Mouse (Mus musculus) heart, postnatal 14 days (tissue): ENCODE measurements at regions not wholly inside any gene's neighbourhood (a gene's known extent, or its start where the extent isn't known, plus 50 kb on each side); places are given as distances from the start of the nearest gene placed in this dataset.

Experiments
- DNase-seq, 2 experiments: peaks; one replicate each; pipeline ENCODE4 v3.0.0; 2021 to 2022
- intact Hi-C: fragments of 180-260 bp; cut with DNase I; formaldehyde crosslinking; loops from one replicate; pipeline ENCODE4 v1.15.1; 2025

DNA sequence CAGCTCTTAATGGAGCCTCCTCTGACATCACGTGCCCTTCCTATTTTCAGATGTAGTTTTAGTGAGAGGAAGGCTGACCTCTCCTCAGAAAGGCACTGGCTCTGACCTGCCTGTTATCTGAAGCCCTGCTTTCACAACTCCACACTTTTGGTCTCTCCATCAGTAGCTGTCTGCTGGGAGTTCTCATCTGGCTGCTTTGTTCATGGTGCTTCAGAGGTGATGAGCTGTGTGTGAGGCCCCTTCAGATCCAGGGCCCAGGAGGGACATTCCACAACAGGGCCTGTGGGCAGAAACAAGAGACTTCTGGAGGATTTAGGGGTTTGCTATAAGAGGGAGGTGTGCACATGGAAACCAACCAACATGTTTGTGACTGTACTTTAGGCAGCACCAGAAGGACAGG lies 50.8 kb upstream of the Fhl2 start:
- intact Hi-C loops: no loop called here

DNA sequence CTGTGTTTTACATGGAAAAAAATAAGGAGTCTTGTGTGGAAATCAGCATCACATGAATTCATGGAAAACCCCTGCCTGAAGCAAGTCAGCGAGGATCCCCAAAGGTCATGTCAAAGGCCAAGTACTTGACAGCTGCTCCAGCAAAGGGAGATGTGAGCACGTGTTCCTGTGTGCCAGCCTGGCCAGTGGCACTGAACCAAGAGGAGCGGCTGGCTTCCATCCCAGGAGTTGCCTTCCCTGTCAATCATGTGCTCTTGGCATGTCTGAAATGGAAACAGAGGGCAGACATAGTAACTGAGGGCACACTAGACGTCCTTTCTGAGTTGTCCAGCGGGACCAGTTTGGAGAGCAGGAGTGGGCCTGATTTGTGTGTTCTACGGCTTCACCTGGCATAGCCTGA lies 53.5 kb upstream of the Fhl2 start:
- DNase-seq: peak; percentile 76 to 88
- intact Hi-C loops: no loop called here

More for the DNA sequence above, 50.8 kb upstream of the Fhl2 start:
- DNase-seq: peak; percentile 19 to 51

DNA sequence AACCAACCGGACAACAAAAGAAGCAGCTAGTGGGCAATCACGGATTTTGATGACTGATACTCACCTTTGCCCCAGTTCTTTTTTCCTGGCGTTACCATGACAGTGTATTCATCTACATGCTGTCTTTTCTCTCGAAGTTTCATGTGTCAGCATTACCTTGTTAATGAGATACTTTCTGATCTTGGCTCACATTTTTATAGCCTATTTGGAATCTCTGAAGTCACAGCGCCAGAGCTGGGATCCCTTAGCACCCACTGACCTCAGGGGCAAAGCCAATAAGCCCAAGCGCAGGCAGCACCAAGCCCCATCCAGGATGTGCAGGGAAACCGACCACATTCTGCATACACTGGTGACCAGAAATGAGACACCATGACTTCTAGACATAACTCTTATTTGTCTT lies 54.6 kb upstream of the Fhl2 start:
- intact Hi-C loops: no loop called here
- no peak for DNase-seq

DNA sequence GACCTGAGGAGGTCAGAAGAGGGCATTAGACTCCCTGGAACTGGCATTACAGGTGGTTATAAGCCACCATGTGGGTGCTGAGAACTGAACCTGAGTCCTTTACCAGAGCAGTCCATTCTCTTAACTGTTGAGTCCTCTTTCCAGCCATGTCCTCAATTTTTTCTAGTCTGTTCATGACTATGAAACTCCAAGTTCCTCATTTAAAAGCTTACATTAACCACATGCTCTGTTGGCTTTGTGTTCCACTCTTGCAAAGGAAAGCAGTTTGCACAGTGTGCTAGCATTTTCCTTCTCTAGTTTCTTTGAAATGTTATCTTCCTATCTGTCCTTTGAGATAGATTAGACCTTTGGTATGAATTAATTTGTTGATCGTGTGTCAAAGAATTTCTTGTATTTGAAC lies 57.3 kb upstream of the Fhl2 start:
- intact Hi-C loops: no loop called here
- no peak for DNase-seq

DNA sequence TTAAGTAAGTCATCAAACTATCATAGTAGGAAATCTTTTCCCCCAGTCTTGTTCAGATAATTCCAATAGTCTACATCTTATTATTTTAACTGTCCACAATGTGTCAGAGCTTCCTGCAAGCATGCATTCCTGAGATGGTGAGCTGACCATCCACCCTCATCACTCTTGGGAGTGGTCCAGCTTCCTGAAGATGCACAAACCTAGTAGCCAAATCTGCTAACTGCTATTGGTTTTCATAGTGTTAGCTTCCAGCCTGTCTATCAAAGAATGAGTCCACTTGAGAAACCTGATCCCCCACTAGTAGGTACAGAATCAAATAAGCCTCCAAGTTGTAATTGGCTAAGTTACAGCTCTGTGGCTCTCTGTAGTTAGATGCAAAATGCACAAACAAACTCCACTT lies 59.3 kb upstream of the Fhl2 start:
- intact Hi-C loops: loop anchor here (5.0 kb wide), 1 partner anchor 64 kb away; no protein-coding TSS in a partner anchor
- no peak for DNase-seq

DNA sequence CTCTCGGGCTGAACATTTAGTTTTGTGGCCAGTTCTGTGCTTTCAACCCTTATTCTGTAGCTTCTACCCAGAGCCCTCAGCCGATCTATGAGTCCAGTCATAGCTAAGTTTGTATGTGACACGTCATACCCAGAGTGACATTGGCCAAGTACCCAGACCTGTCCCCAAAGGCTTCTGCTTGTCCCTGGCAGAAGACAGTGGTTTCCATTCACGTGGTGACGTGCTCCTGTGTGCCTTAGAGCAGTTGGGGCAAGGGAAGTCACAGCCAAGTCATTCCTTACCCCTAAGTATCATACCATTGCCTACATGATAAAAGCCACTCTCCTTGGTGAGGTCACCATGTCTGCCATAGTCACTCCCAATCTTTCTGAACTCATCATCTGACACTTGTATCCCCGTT lies 61.1 kb upstream of the Fhl2 start:
- peak; percentile 48 to 52 for DNase-seq
- intact Hi-C loops: loop anchor here (5.0 kb wide), 1 partner anchor 66 kb away; no protein-coding TSS in a partner anchor

DNA sequence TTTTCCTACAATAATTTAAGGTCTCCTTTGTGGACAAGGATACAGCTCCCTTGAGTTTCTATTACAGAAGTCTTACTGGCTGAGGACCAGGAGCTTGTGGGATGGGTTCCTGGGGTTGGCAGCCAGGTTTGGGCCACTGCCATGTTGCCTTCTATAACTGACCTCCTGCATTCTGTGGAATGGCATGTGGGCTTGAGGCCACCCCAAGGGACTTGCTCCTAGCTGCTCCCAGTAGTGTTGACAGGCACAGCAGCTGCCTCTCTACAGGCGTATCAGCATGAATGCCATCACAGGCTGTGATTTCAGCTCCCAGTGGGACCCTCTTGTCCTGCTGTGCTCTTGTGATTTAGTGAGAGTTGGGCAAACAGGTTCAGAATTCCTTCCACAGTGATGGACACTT lies 63.1 kb upstream of the Fhl2 start:
- peak; percentile 68 to 80 for DNase-seq
- intact Hi-C loops: loop anchor here (5.0 kb wide), 1 partner anchor 68 kb away; no protein-coding TSS in a partner anchor

DNA sequence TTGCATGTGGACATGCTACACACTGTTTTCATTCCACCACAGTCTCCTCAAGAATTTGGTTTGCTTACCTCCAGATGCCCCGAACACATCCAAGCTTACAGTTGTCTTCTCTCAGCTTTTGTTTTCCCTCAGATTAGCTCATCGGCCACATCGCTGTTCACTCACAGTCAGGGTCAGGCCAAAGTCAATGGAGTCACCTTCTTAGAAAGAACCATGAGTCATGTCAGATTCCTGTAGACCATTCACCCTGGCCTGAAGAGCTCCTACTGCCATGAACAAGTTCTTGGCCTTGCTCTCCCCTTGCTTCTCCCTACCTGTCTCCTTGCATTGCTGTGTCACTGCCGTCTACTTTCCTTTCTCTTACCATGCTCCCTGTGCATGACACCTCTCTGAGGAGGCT lies 63.7 kb upstream of the Fhl2 start:
- intact Hi-C loops: no loop called here

DNA sequence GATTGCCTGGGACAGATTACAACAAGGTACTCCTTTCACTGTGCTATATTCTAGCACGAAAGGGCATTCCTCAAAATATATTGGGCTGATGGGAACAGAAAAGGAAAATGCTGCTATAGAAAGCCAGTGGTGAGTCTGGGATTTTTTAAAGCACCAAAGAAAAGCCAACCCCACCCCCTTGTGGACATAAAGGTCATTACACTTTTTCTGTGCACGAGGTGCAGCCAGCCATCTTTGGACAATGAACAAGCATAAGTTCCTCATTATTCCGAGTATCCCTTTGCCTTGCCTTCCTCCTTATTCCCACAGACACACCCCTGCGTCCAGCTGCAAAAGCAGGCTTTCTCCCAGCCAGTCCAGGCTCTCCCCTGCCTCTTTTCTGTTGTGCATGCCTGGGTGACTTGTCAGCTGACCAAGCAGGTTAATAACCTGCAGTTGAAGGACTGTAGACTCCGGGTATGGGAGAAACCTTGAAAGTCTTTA lies 67.7 kb upstream of the Fhl2 start:
- intact Hi-C loops: loop anchor here (1.0 kb wide), 1 partner anchor 125 kb away; no protein-coding TSS in a partner anchor
- peak; percentile 67 to 83 for DNase-seq

More for the DNA sequence above, 63.7 kb upstream of the Fhl2 start:
- DNase-seq: no peak

DNA sequence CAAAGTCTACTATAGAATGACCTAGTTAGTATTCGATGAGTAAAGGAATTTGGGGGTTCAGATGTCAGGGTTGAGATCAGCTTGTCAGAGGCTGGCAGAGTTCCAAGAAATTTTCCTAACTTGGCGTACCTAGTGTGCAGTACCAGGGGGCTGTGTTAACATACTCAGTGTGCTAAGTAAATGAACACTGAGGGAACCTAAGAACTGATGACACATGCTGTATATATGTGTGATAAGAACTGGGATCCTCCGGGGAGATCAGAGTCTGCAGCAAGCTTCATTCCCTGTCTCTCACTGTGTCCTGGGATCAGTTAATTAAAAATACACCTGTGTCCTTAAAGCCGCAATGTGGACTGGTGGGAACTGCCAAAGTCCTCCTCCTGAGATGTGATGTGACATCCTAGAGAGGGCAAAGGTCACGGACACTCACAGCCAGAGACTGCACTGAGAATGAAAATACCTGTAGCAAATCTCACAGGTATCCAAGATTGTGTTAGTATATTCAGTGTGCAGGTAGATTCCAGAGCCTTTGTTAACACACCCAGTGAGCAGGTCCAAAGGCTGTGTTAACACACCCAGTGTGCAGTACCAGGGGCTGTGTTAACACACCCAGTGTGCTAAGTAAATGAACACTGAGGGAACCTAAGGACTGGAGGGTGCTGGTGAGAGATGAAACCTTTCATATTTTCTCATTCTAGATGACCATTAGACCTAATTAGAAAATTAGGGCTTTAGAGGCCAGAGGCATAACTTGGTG lies 69.1 kb upstream of the Fhl2 start:
- intact Hi-C loops: loop anchor here (5.0 kb wide), 1 partner anchor 354 kb away; no protein-coding TSS in a partner anchor
- DNase-seq: no peak

DNA sequence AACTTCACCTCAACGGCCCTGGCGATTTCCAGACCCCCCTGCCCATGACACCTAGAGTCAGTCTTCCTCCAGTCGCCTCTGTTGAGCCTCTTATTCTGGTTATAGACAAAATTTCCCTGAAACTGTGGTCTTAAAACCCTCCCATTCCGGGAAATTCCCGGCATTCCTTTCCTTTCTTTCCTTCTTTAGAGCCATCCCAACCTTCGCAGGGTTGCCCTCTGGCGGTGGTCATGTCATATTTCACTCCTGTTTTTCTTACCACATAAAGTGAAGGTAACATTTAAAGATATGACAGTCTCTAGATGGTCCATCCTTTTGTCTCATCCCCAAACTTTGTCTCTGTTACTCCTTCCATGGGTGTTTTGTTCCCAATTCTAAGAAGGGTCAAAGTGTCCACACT lies 72.9 kb upstream of the Fhl2 start:
- no peak for DNase-seq
- intact Hi-C loops: loop anchor here (5.0 kb wide), 1 partner anchor 357 kb away; no protein-coding TSS in a partner anchor

DNA sequence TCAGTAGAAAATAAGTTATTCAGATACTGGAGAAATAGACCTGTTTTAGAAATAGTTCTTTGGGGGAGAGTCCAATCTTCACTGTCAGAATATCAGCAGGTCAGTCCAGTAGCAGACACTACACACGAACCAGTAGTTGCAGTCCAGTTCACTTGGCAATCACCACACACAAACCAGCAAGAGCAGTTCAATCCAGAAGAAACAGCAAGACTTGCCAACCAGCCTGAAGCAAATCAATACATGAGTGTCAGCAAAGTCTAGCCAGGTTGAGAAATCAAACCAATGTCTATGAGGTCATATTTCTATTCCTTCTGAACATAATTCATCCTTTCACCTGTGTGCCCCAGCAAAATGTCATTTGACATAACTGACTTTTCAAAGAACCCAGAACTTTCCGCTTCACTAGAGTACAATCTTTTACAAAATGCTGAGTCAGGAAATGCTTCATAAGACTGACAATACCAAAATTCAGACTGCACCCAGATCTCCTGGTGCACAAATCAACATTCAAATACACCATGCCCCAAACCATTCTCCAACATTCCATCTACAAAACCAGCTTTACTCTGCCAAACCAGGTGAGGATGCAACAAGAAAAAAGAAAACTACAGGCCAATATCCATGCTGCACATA lies 76.6 kb upstream of the Fhl2 start:
- DNase-seq: no peak
- intact Hi-C loops: no loop called here

DNA sequence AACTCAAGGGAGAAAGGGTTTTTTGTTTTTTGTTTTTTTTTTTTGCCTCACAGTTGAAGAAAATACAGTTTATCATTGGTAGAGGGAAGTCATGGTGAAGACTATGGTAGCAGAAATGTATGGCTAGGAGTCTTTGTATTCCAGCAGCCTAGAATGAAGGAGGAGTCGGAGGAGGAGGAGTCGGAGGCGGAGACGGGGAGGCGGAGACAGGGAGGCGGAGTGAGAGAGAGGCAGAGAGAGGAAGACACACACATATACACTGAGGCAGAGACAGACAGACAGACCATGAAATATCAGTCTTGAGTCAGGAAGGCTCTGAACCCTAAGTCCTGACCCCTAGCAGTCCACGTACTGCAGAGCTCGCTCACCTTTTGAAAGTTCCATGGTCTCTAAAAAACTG lies 95.0 kb upstream of the Fhl2 start:
- intact Hi-C loops: no loop called here
- no peak for DNase-seq

DNA sequence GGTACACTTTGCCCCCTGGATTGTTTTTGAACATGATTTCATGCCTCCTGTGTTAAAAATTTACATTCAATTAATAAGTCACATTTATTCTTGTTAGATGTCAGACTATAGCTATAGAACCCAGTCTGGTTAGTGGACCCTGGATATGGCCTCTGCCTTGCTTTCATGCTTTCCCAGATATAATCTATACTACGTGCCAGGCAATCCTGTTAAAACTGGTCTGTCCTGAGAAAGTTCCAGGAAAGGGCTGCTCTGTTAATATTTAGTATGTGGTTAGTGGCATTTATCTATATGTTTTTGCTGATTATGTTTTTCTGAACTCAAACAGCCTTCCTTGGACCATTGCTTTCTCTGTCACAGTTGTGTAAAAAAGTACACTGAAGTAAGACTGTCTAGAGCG lies 95.8 kb upstream of the Fhl2 start:
- no peak for DNase-seq
- intact Hi-C loops: no loop called here

DNA sequence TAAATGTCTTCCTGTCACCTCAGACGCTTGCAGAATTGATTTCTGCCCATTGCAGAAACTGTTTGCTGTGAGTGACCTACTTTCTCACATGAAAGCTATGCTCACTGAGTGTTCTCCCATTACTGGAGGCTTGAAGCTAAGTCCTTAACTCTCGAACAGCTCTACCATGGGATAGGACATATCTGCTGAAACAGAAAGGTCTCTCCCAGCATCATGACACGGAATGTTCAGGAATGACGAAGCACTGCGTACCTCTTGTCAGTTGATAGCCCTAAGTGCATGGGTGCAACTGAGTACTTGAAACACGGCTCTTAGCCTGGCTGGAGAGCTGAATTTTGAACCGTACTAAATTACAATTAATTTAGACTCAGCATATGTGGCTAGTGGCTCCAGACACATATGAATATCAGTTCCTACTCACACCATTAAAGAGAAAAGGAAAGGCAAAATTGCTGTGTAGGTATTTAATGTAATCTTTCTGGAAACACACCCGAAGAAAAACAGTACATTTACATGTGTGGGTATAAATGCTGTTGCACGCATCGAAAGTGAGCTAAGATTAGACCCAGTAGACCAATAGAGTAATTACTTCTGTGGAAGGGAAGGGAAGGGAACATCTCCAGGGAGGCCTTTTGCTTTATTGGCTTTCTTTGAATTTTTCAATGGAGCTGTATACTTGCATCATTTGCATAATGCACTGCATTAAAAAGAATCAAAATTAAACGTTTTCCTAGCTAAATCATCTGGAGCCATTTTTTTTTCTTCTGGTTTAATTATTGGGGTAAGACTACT lies 97.6 kb upstream of the Fhl2 start:
- DNase-seq: no peak
- intact Hi-C loops: no loop called here

DNA sequence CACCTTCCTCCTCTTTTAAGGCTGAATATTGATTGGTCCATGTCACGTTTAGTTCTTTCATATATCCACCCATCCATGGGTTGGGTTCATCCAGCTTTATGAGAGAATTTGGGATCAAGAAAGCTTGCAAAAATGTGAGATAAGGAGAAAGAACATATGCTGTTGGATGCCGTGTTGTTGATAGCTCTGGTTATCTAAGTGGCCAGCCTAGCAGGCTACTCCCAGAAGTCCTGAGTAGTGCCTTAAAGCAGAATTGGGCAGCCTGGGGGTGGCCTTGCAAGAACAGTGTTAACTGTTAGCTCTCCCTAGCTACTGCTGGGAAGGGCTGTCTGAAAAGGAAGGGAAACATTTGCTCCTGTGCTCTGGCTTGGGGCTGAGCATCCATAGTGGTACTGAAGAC lies 100.8 kb upstream of the Fhl2 start:
- intact Hi-C loops: no loop called here
- no peak for DNase-seq

DNA sequence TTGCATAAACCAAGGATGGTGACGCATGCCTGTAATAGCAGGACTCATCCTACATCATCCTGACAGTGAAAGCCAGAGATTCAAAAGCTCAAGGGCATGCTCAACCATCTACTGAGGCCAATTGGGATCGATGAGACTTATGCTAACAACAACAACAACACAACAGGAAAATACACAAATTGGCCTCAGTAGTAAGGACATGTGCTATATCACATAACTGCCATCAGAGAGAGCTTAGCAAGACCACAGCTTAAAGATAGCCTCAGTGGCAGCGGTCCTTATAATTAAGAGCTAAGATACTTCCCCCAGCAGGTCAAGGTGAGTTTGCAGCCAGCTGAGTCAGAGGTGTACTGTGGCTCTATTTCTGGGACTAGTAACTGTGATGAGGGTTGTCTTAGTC lies 102.0 kb upstream of the Fhl2 start:
- no peak for DNase-seq

DNA sequence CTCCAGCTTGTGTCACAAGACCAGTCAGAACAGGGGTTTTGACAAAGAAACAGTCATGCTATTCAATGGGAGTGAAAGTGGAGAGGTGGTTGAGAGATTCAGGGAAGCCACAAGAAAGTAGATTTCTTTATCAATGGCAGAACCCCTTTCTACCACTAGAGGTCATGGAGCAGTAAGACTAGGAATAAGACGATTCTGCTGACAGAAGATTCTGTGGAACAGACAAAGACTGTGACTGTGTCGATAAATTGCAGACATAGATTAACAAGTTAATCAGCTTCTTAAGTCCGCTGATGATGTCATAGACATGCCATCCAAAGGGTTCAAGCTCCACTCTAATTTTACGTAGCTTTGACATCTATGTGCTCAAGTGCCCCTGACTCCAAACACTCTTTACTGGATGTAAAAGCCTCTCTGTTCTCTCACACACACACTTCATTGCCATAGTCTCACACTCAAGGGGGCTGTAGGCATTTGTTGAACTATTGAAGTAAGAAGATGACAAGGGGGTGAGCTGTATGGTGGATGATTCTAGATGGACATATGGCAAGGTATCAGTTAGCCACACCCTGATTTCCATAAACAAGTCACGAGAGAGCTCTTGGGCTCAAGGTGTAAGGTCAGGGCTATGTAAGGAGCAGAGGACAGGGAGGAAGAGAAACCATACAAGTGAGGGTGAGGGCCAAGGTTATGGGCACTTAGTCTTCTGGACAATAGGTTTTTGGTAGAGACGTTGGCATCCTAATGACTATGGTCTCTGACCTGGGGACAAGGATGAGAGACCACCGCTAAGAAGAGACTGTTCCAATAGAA lies 102.9 kb upstream of the Fhl2 start:
- DNase-seq: peak in 1 of 2 experiments; percentile 25
- intact Hi-C loops: loop anchor here (1.0 to 5.0 kb wide), 5 partner anchors 37 to 439 kb away; no protein-coding TSS in a partner anchor

More for the DNA sequence above, 102.0 kb upstream of the Fhl2 start:
- intact Hi-C loops: loop anchor here (1.0 to 2.0 kb wide), 3 partner anchors 147 to 440 kb away; no protein-coding TSS in a partner anchor

DNA sequence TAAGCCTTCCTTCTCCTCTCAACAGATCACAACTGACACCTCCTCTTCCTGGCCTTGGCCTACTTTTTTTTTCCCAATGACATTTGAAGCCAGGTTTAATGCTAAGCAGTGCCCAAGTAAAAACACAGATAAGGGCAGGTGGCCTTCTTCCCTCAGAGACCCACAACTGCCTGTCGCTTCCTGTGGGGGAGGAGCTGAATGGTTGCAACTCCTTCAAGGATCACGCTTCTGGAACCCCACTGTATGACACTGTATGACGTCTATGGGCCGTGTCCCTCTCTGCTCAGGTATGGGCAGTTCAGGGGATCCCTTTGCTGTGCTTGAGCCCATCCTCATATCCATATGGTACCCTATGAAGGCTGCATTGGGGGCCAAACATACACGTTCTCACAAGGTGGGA lies 103.9 kb upstream of the Fhl2 start:
- DNase-seq: no peak
- intact Hi-C loops: loop anchor here (2.0 to 5.0 kb wide), 2 partner anchors 36 to 127 kb away; no protein-coding TSS in a partner anchor
